Mouse (Mus musculus) kidney, postnatal 10 days (tissue): ENCODE measurements at regions not wholly inside any gene's neighbourhood (a gene's known extent, or its start where the extent isn't known, plus 50 kb on each side); places are given as distances from the start of the nearest gene placed in this dataset.

Experiments used
- DNase-seq: peaks from one replicate; pipeline ENCODE4 v3.0.0; 2021; ENCODE audit warnings: mixed read lengths

DNA sequence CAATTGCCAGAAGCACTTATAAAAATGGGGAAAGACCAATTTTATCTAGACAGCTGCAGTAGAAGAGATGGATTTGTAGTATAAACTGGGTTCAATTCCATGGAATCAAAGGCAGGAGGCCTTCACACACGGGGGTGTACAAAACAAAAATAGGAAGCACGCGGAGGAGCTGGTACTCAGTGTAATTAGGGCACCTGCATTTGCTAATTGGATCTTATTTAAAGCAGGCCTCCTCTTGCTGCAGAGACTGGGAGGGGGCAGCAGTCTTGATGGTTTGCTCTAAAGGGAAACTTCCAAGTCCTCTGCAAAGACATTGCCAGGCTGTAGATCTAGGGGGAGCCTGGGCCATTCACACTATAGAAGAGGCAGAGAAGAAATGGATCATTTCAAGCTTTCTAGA, 268.2 kb upstream of the Tmem132c start:
- DNase-seq, result no peak

GRCm38 (mm10) chr5:126974565-126974964, 267.0 kb upstream of the Tmem132c start:
- DNase-seq, result no peak

- no peak for DNase-seq
These were observed 246.0 kb upstream of the Tmem132c start for GRCm38 (mm10) chr5:126995577-126995976.

GRCm38 (mm10) chr5:127014166-127014565, 227.4 kb upstream of the Tmem132c start:
- DNase-seq, result no peak

DNA sequence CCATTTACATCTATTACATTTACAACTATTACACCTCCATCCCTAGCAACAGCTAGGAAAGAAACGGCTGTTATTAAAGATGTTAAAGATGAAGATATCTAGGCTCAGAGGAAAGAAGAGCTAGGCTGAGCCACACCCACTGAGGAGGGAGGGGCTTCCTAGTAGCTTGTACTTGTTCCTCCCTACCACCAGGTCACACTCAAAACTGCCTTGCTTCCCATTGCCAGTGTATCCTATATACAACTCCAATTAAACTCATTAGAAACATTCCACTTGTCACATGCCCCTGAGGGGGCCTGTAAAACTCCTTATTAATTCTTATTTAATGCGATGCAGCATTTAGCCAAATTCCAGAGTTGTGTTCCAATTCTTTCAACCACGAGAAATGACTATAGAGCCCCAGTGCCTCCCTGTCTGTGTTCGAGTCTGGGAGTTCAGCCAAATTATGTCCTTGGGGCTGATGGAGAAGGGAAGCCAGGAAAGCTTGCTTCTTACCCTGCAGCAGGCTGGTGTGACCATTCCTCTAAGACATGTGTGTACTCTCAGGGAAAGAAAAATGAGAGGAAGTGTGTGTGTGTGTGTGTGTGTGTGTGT, 225.0 kb upstream of the Tmem132c start:
- peak; percentile 6 for DNase-seq

- DNase-seq, result no peak
These were observed 223.6 kb upstream of the Tmem132c start for GRCm38 (mm10) chr5:127017971-127018370.

DNA sequence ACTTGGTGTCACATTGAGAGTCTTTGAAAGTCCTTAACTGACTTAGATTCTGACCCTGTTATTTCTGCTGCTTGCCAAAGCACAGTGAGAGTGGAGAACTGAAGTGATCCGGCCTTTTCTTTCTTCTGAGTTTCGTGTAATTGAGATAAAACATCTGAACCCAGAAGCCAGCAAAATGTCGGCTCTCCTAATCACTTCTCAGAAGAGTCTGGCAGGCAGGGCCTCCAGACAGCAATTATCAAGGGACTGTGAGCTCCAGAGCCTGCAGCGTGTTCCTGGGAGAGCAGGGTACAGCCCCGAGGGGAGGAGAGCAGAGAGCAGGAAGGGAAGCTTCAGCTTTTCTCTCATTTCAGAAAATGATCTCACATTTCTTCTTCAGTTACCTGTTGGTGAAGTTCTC, 205.1 kb upstream of the Tmem132c start:
- DNase-seq, result no peak

- no peak for DNase-seq
These were observed 183.8 kb upstream of the Tmem132c start for GRCm38 (mm10) chr5:127057770-127058169.

GRCm38 (mm10) chr5:127074327-127074726, 167.3 kb upstream of the Tmem132c start:
- no peak for DNase-seq
